Mouse (Mus musculus) heart, adult 2 months (tissue): ENCODE data around the gene Tmtc2.

Experiments
- CTCF ChIP-seq: fragments of 200-600 bp; IDR thresholded peaks from 2 replicates; pipeline ENCODE4 v1.8.1; 2022; ENCODE audit warnings: antibody characterized with exemption, mild to moderate bottlenecking, moderate library complexity
- POLR2A ChIP-seq: fragments of 200-500 bp; IDR thresholded peaks from 2 replicates; pipeline ENCODE4 v1.6.1; 2011; ENCODE audit warnings: mild to moderate bottlenecking, low read depth, low read length, control low read depth; ENCODE audit not compliant: insufficient read depth

GRCm38 (mm10) chr10:105548040-105548439 lies 26.2 kb downstream of the Tmtc2 start:
- TF ChIP-seq CTCF (no peak), POLR2A (no peak)
